Mouse (Mus musculus): ENCODE measurements at regions not wholly inside any gene's neighbourhood (a gene's known extent, or its start where the extent isn't known, plus 50 kb on each side); places are given as distances from the start of the nearest gene placed in this dataset.

GRCm38 (mm10) chr17:62307111-62307510, 574.0 kb downstream of the Efna5 start:
- H3K9ac ChIP-seq, result no peak overlapping the region
- DNase-seq (no peak), ATAC-seq (ENCODE audit: insufficient read depth) (no peak)
- H3K36me3 ChIP-seq (ENCODE audit: insufficient read depth), result no peaks in the 10 kb centered on the region
- H3K27me3 ChIP-seq (ENCODE audit: insufficient read depth, low read length), result no peaks in the 10 kb centered on the region
- no peak overlapping the region for H3K27ac ChIP-seq (ENCODE audit: low read depth)
- WGBS, result 96% methylated on average over 2 of the region's 2 CpGs
- H3K4me2 ChIP-seq, result no peak overlapping the region
- H3K9me3 ChIP-seq (ENCODE audit: low read depth, low read length), result no peaks in the 10 kb centered on the region
- no peaks in the 10 kb centered on the region for H3K4me1 ChIP-seq (ENCODE audit: insufficient read depth)
- TF ChIP-seq CTCF (IDR thresholded peaks at IDR 0.05; ENCODE audit: low read depth), result no peak
- no peak overlapping the region for H3K4me3 ChIP-seq (ENCODE audit: low read depth, low read length)

DNA sequence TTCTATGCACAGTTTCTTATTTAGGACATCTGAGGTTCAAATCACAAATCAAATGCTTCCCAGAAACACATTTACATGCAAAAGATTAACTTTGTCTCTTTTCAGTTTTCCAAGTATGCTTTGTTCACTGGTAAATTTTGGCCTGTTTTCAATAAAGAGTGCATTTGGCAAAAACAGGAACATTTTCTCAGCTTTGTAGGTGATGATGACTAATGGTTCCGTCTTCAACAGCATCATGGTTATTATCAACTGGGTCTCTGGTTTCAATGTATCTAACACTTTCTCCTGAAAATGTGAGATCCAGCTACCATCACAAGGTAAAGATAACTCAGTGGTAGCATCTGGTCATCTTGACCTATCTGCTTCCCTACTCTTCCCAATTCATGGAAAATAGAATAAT, 574.6 kb downstream of the Efna5 start:
- ATAC-seq (ENCODE audit: insufficient read depth), result no peak
- TF ChIP-seq CTCF (IDR thresholded peaks at IDR 0.05; ENCODE audit: low read depth), result no peak

DNA sequence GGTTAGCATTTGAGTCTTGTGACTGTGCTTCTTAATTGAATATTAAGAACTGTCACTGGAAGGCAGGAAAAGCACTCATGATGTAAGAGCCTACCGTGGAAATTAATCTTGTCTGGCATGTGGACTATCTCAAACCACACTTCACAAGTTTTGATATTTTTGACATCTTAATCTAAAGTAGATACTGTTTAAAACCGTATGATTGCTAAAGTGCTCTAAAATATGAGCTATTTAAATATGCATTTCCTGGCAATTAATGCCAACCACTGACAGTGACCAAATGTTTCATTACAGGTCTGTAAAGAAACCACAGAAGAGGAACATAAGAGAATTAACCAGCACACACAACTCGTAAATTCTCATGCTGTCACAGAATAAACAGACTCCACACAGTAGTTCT, 576.0 kb downstream of the Efna5 start:
- ATAC-seq (ENCODE audit: insufficient read depth) (no peak), DNase-seq (peak; percentile 55)
- Histone ChIP-seq H3K27ac (ENCODE audit: low read depth) (no peak overlapping the region), H3K27me3 (ENCODE audit: insufficient read depth, low read length) (no peaks in the 10 kb centered on the region), H3K36me3 (ENCODE audit: insufficient read depth) (no peaks in the 10 kb centered on the region), H3K9ac (no peak overlapping the region), H3K4me1 (ENCODE audit: insufficient read depth) (no peaks in the 10 kb centered on the region), H3K4me2 (no peak overlapping the region), H3K4me3 (ENCODE audit: low read depth, low read length) (no peak overlapping the region), H3K9me3 (ENCODE audit: low read depth, low read length) (no peaks in the 10 kb centered on the region)
- no peak for TF ChIP-seq CTCF (IDR thresholded peaks at IDR 0.05; ENCODE audit: low read depth)
- WGBS, result 24% methylated on average over 3 of the region's 3 CpGs

More for the DNA sequence above, 574.6 kb downstream of the Efna5 start:
- Histone ChIP-seq H3K27me3 (ENCODE audit: insufficient read depth, low read length) (no peaks in the 10 kb centered on the region), H3K4me2 (no peak overlapping the region), H3K9me3 (ENCODE audit: low read depth, low read length) (no peaks in the 10 kb centered on the region), H3K9ac (no peak overlapping the region), H3K4me3 (ENCODE audit: low read depth, low read length) (no peak overlapping the region), H3K4me1 (ENCODE audit: insufficient read depth) (no peaks in the 10 kb centered on the region), H3K27ac (ENCODE audit: low read depth) (no peak overlapping the region), H3K36me3 (ENCODE audit: insufficient read depth) (no peaks in the 10 kb centered on the region)
- 83% methylated on average over 1 of the region's 1 CpGs for WGBS
- no peak for DNase-seq

DNA sequence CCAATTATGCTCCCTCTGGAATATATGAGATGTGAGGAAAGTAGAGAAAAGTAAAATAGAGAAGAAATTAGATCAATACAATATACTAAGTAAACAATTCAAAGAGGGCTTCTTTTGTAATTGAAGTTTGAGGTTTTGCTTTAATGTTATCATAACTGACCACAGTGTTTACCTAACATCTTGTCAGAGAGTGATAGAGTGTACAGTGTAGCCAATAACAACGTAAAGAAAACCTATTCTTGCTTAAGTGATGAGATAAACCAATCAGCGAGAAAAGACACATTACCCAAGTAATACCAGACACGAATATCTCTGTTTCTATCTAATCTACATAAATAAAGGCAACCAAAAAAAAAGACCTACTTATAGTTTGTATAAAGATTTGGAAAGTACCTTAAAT, 577.0 kb downstream of the Efna5 start:
- no peak overlapping the region for H3K4me3 ChIP-seq (ENCODE audit: low read depth, low read length)
- ATAC-seq (ENCODE audit: insufficient read depth) (no peak), DNase-seq (no peak)
- H3K36me3 ChIP-seq (ENCODE audit: insufficient read depth), result no peaks in the 10 kb centered on the region
- H3K27ac ChIP-seq (ENCODE audit: low read depth), result no peak overlapping the region
- H3K27me3 ChIP-seq (ENCODE audit: insufficient read depth, low read length), result no peaks in the 10 kb centered on the region
- 31% methylated on average over 3 of the region's 3 CpGs for WGBS
- H3K4me2 ChIP-seq, result no peak overlapping the region
- H3K9ac ChIP-seq, result no peak overlapping the region
- H3K4me1 ChIP-seq (ENCODE audit: insufficient read depth), result no peaks in the 10 kb centered on the region
- H3K9me3 ChIP-seq (ENCODE audit: low read depth, low read length), result no peaks in the 10 kb centered on the region
- TF ChIP-seq CTCF (IDR thresholded peaks at IDR 0.05; ENCODE audit: low read depth), result no peak

DNA sequence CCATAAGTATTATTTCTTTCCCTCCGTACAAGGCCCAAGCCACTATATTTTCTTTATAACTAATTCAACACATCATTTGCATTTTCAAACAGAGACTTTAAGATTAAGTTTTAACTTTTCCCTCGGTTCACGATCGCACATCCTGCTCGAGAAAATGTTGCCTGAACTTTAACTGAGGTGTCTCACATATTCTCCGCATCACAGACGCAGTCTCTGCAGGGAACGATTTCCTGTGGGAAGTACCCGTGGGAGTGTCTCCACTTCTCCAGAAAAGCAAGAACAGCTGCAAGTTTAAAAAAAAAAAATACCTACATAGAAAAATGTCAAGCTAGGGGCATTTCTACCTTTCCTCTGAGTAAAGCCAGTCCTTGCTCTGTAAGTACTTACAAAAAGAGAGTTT, 581.2 kb downstream of the Efna5 start:
- no peaks in the 10 kb centered on the region for H3K36me3 ChIP-seq (ENCODE audit: insufficient read depth)
- H3K4me3 ChIP-seq (ENCODE audit: low read depth, low read length), result no peak overlapping the region
- 66% methylated on average over 9 of the region's 9 CpGs for WGBS
- H3K27me3 ChIP-seq (ENCODE audit: insufficient read depth, low read length), result no peaks in the 10 kb centered on the region
- no peak for ATAC-seq (ENCODE audit: insufficient read depth)
- H3K9ac ChIP-seq, result no peak overlapping the region
- no peak overlapping the region for H3K27ac ChIP-seq (ENCODE audit: low read depth)
- H3K4me2 ChIP-seq, result no peak overlapping the region
- DNase-seq, result no peak
- no peaks in the 10 kb centered on the region for H3K4me1 ChIP-seq (ENCODE audit: insufficient read depth)
- TF ChIP-seq CTCF (IDR thresholded peaks at IDR 0.05; ENCODE audit: low read depth), result no peak
- H3K9me3 ChIP-seq (ENCODE audit: low read depth, low read length), result no peaks in the 10 kb centered on the region

DNA sequence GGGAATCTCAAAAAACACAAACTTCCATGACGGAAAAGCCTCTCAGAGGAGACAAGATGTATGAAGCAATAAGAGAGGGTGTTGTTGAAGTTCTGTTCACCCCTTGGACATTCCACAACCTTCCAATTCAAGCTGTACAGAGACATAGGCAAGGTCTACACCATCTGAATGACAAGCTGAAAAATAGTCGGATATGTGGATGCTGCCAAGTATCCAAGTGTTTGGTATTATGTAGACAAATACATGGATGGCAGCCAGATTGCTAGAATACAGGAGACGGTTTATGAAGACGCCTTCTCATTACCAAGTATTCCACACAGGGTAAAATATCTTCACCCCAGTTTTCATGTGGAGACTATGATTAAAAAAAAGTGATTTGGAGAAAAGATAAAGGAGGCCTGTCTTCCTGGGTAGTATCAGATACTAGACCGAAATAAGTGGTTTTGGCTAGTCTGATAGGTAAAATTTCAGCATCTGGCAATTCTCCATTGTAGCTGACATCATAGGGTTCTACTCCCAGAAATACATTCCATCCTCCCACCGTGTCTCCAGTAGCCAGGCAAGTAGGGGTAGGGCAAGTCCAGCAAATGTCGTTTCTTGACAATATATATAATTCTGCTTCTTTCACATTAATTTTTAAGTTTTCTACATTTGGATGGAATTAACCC, 583.6 kb downstream of the Efna5 start:
- DNase-seq, result peak; percentile 90
- no peaks in the 10 kb centered on the region for H3K4me1 ChIP-seq (ENCODE audit: insufficient read depth)

DNA sequence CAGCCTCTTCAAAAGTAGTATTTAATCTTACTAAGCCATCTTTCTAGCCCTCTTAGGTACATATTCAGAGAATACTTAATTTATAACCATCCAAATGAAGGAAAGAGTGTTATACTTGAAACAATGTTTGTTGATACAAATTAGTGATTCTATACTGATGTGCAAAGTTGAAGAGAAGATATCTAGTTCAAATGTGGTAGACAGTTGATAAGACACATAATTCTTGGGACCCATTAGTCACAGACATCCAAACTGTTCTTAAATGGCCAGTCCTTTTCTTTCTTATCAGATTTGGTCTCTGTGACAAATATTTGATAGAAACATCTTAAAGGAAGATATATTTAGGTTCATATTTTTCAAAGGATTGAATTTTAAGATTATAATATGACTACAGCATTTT, 585.7 kb downstream of the Efna5 start:
- no peak for ATAC-seq (ENCODE audit: insufficient read depth)
- H3K36me3 ChIP-seq (ENCODE audit: insufficient read depth), result no peaks in the 10 kb centered on the region
- DNase-seq, result no peak
- no peak overlapping the region for H3K4me3 ChIP-seq (ENCODE audit: low read depth, low read length)
- TF ChIP-seq CTCF (IDR thresholded peaks at IDR 0.05; ENCODE audit: low read depth), result no peak
- H3K9ac ChIP-seq, result no peak overlapping the region
- H3K9me3 ChIP-seq (ENCODE audit: low read depth, low read length), result no peaks in the 10 kb centered on the region
- no peak overlapping the region for H3K4me2 ChIP-seq
- no peaks in the 10 kb centered on the region for H3K4me1 ChIP-seq (ENCODE audit: insufficient read depth)
- no peaks in the 10 kb centered on the region for H3K27me3 ChIP-seq (ENCODE audit: insufficient read depth, low read length)
- no peak overlapping the region for H3K27ac ChIP-seq (ENCODE audit: low read depth)

More for the DNA sequence above, 583.6 kb downstream of the Efna5 start:
- no peaks in the 10 kb centered on the region for H3K36me3 ChIP-seq (ENCODE audit: insufficient read depth)
- no peak for TF ChIP-seq CTCF (IDR thresholded peaks at IDR 0.05; ENCODE audit: low read depth)
- peak; percentile 97 for ATAC-seq (ENCODE audit: insufficient read depth)
- no peaks in the 10 kb centered on the region for H3K27me3 ChIP-seq (ENCODE audit: insufficient read depth, low read length)
- H3K4me3 ChIP-seq (ENCODE audit: low read depth, low read length), result no peak overlapping the region
- no peak overlapping the region for H3K27ac ChIP-seq (ENCODE audit: low read depth)
- WGBS, result 36% methylated on average over 7 of the region's 7 CpGs
- H3K9me3 ChIP-seq (ENCODE audit: low read depth, low read length), result no peaks in the 10 kb centered on the region
- H3K4me2 ChIP-seq, result no peak overlapping the region
- H3K9ac ChIP-seq, result no peak overlapping the region

GRCm38 (mm10) chr17:62292703-62293102, 588.4 kb downstream of the Efna5 start:
- Histone ChIP-seq H3K27ac (ENCODE audit: low read depth) (no peak overlapping the region), H3K4me3 (ENCODE audit: low read depth, low read length) (no peak overlapping the region), H3K36me3 (ENCODE audit: insufficient read depth) (no peaks in the 10 kb centered on the region), H3K27me3 (ENCODE audit: insufficient read depth, low read length) (no peaks in the 10 kb centered on the region), H3K9ac (no peak overlapping the region), H3K4me1 (ENCODE audit: insufficient read depth) (no peaks in the 10 kb centered on the region), H3K4me2 (no peak overlapping the region), H3K9me3 (ENCODE audit: low read depth, low read length) (no peaks in the 10 kb centered on the region)
- ATAC-seq (ENCODE audit: insufficient read depth), result no peak
- TF ChIP-seq CTCF (IDR thresholded peaks at IDR 0.05; ENCODE audit: low read depth), result no peak
- 58% methylated on average over 5 of the region's 5 CpGs for WGBS
- DNase-seq, result no peak
